Mouse (Mus musculus) limb, embryonic 10.5 days (tissue): ENCODE results near the gene Col25a1. TPM values are rescaled to one million over a fixed set of nuclear protein-coding genes. Genes with fewer than 3 reads are reported as not detected.
A peak's percentile ranks its signal among the peaks of the same experiment; 100 is the strongest.

ENCODE experiments used
- DNase-seq: peaks from one replicate; pipeline ENCODE4 v3.0.0-alpha.2; 2017; ENCODE audit warnings: low spot score
- H3K27ac ChIP-seq: fragments of 300-500 bp; sonication (generic); 2 replicates; pipeline ENCODE4 v1.5.1; 2016; ENCODE audit warnings: mild to moderate bottlenecking
- H3K27me3 ChIP-seq: fragments of 300-500 bp; sonication (generic); 2 replicates; pipeline ENCODE4 v1.6.1; 2016; ENCODE audit warnings: low read depth, mild to moderate bottlenecking; ENCODE audit not compliant: poor library complexity, severe bottlenecking
- H3K36me3 ChIP-seq: fragments of 300-500 bp; sonication (generic); 2 replicates; pipeline ENCODE4 v1.6.1; 2016; ENCODE audit warnings: mild to moderate bottlenecking, moderate library complexity
- H3K4me1 ChIP-seq: fragments of 300-500 bp; sonication (generic); 2 replicates; pipeline ENCODE4 v1.6.1; 2016
- H3K4me3 ChIP-seq: fragments of 300-500 bp; sonication (generic); 2 replicates; pipeline ENCODE4 v1.5.1; 2016; ENCODE audit warnings: mild to moderate bottlenecking, moderate library complexity
- H3K9me3 ChIP-seq: fragments of 300-500 bp; sonication (generic); replicated peaks from 2 replicates; pipeline ENCODE4 v1.6.1; 2016; ENCODE audit warnings: mild to moderate bottlenecking
- WGBS: fragments of 180-500 bp; shearing (Covaris S2); methylation state at CpG from one replicate; pipeline ENCODE4 v1.1.7; 2016; 5-methylcytosine and 5-hydroxymethylcytosine counted together
- polyA plus RNA-seq: library from polyadenylated mRNA; unstranded; fragments of >200 nt; fragmentation: Nextera tagmentation; extraction: Ambion mirVana; gene quantifications from 2 replicates; pipeline ENCODE4 v1.2.1, GENCODE M21; 2016

The Col25a1 gene
- polyA plus RNA-seq, 1 experiment from 2014 or later: 18.3 TPM

DNA sequence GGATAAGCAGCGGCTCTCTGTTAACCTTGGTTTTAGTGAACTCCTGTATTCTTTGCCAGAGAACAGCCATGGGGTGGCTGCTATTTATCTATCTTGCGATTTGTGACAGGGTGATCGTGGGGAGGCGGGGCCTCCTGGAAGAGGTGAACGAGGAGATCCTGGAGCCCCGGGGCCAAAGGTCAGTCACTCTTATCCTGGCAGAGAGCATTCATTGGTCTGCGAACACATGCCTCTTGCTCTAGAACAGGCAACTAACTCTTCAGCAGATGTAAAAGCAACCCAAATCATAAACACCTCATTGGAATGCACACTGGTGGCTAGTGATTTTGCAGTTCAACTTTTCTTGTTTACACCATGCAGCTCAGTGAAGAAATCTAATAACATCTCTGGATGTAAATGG, 417.8 kb downstream of the Col25a1 start:
- peaks cover 14% of the 10 kb centered on the region for H3K4me1 ChIP-seq
- no peak overlapping the region for H3K27ac ChIP-seq
- DNase-seq: no peak
- no peaks in the 10 kb centered on the region for H3K9me3 ChIP-seq
- 75% methylated on average over 7 of the region's 7 CpGs for WGBS
- H3K27me3 ChIP-seq: no peaks in the 10 kb centered on the region
- peaks cover 8% of the 10 kb centered on the region; the same call in 1 of the 2 replicates for H3K36me3 ChIP-seq
- H3K4me3 ChIP-seq: no peak overlapping the region

DNA sequence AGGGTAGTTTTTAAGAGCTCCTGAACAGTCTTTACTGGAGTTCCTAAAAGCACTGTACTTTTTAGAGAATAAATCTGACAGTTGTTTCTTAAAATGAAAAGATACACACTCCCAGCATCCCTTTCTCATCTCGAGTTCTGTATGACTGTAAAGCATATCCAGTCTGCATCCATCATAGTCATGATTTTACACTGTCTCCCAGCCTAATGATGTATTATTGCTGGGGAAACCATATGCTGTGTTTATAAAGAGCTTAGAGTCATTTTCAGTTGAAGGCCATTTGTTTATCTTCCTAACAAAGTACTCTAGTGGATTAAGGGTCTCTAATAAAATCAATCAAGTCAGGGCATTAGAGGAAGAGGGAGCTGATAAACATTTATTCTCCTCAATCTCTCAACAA, 425.0 kb downstream of the Col25a1 start:
- 67% methylated on average over 1 of the region's 1 CpGs for WGBS
- DNase-seq: no peak
- H3K27me3 ChIP-seq: no peaks in the 10 kb centered on the region

DNA sequence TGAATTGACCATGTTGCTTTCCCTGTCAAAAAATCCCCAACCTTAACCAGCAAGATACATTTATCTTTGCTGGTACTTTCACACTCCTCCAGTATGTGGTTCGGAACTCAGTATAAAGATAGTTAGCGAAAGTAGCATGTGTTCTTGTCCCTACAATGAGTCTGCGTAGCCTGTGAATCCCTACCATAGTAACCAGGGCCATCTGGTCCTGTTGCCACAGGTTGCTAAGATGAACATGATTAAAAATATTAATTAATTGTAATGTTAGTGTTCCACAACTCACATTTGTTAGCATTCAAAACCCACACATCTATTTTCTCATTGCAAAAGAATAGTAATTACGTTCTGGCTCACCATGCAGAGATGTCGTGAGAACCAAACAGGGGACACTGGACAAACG, 434.3 kb downstream of the Col25a1 start:
- 95% methylated on average over 6 of the region's 6 CpGs for WGBS

More for the DNA sequence above, 425.0 kb downstream of the Col25a1 start:
- peaks cover 4% of the 10 kb centered on the region; the same call in 1 of the 2 replicates for H3K36me3 ChIP-seq
- H3K9me3 ChIP-seq: no peaks in the 10 kb centered on the region
- no peak overlapping the region for H3K27ac ChIP-seq
- no peak overlapping the region for H3K4me3 ChIP-seq
- no peaks in the 10 kb centered on the region for H3K4me1 ChIP-seq

DNA sequence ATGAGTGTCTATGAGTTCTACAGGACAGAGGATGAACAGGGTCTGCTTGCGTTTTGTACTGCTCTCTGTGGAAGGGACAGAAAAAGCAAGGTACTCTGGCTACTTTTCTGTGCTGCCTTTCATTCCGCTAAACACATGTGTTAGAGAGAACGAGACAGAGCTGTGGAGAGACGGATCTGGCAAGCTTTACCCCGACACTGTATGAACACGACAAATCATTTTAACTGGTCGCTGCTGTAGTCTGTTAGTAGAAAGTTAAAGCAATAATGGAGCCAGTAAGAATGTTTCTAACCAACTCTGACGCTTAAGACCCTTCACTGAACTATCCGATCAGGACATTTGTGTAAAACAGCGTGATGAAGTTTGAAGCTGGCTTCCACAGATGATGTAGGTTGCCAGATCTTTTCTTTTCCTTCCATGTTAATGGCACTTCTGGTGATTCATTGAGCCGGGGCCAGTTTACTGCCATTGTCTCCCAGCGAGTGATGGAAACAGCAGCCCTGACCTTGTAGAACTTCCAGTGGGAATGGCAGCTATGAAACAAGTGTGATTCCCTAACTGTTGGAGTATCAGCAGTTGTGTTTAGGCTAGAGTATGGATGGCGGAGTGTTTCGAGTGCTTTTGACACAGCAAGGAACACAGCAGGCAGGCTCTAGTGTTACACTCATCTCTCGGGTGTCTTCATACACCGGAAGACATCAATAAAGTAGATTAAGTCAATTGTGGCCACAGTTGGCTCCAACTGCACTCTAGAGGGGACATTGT, 437.2 kb downstream of the Col25a1 start:
- Histone ChIP-seq H3K9me3 (no peaks in the 10 kb centered on the region), H3K4me1 (peaks cover 44% of the 10 kb centered on the region), H3K4me3 (no peak overlapping the region), H3K27ac (peak overlapping the region; percentile 71), H3K27me3 (no peaks in the 10 kb centered on the region), H3K36me3 (no peaks in the 10 kb centered on the region)
- no peak for DNase-seq
- WGBS: 76% methylated on average over 16 of the region's 16 CpGs

More for the DNA sequence above, 434.3 kb downstream of the Col25a1 start:
- DNase-seq: no peak
- Histone ChIP-seq H3K27me3 (no peaks in the 10 kb centered on the region), H3K36me3 (no peaks in the 10 kb centered on the region), H3K4me3 (no peak overlapping the region), H3K27ac (no peak overlapping the region), H3K4me1 (peaks cover 38% of the 10 kb centered on the region), H3K9me3 (no peaks in the 10 kb centered on the region)

DNA sequence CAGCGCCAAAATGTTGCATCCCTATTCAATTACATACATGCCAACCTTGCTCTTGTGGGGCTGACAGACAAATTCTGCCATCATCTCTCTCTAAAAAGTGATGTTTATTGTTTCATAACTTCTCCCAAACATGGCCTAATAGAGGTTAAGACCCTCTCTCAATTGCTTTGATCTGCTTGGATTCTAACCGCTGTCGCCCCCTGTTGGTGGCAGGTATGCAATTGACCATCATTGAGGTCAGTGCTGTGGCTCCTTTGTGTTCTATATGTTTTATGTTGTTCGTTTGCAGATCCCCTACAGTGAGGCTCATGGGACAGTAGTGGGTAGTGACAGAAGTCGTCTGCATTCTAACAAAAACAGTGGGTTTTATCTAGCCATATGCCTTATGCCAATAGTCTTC, 441.9 kb downstream of the Col25a1 start:
- no peak overlapping the region for H3K27ac ChIP-seq
- peaks cover 3% of the 10 kb centered on the region; the same call in 1 of the 2 replicates for H3K36me3 ChIP-seq
- no peak for DNase-seq
- peaks cover 4% of the 10 kb centered on the region; the same call in 1 of the 2 replicates for H3K27me3 ChIP-seq
- 70% methylated on average over 5 of the region's 5 CpGs for WGBS
- H3K4me3 ChIP-seq: no peak overlapping the region
- peaks cover 38% of the 10 kb centered on the region for H3K4me1 ChIP-seq
- H3K9me3 ChIP-seq: no peaks in the 10 kb centered on the region

DNA sequence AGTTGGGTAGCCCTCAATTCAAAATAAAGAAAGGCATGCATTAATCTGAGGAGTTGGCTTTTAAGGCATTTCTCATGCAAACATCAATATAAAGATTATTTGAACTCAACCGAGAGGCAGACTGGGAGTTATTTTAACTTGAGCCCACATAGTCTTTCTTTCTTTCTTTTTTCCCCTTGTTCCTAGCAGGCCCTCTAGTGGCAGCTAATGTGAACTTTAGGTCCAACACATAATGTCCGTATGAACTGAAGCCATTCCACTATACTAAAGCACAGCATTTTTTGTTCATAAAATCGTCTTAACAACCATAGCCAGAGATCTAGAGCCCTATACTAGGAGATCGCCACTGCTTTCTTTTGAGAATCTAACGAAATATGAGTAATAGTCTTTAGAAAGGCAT, 443.4 kb downstream of the Col25a1 start:
- peaks cover 4% of the 10 kb centered on the region; the same call in 1 of the 2 replicates for H3K27me3 ChIP-seq
- peaks cover 3% of the 10 kb centered on the region; the same call in 1 of the 2 replicates for H3K36me3 ChIP-seq
- DNase-seq: no peak
- WGBS: 32% methylated on average over 5 of the region's 5 CpGs
- H3K27ac ChIP-seq: no peak overlapping the region
- no peaks in the 10 kb centered on the region for H3K9me3 ChIP-seq
- H3K4me3 ChIP-seq: no peak overlapping the region
- peaks cover 28% of the 10 kb centered on the region for H3K4me1 ChIP-seq

DNA sequence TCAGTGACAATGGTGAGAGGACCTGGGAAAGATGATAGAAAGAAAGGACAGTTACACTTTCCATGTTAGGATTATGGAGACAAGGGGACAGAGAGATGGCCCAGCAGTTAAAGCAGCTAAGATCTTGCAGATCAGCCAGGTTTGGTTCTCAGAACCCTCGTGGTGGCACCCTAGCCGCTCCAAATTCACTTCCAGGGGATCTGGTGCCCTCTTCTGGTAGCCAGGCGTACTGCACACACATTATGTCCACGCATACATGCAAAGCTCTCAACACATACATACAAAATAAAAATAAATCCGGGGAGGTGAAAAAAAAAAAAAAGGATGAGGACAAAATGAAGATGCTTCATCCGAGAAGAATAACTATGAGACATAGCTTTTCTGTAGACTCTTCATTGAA, 445.4 kb downstream of the Col25a1 start:
- Histone ChIP-seq H3K27ac (no peak overlapping the region), H3K4me1 (peaks cover 26% of the 10 kb centered on the region), H3K4me3 (no peak overlapping the region), H3K9me3 (no peaks in the 10 kb centered on the region), H3K27me3 (peaks cover 8% of the 10 kb centered on the region; the same call in 1 of the 2 replicates), H3K36me3 (peaks cover 3% of the 10 kb centered on the region; the same call in 1 of the 2 replicates)
- DNase-seq: peak; percentile 55
- WGBS: 66% methylated on average over 6 of the region's 6 CpGs

DNA sequence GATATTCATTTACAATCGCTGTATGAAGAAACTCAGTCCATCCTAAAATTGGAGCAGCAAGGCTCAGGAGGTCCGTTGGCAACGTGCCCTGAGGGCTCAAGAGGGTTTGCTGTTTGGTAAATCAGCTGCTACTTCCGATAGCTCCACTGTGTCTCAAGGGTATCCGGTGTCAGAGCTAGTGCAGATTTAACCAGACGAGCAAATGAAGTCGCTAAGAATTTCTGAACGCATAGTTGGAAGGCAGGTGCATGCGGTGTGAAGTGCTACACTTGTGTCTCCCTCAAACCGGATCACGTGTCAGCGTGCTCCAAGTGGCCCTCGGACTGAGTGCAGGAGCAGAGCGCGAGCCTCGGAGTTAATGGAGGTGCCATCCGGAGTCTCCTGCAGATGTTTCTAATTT, 448.2 kb downstream of the Col25a1 start:
- DNase-seq: no peak
- Histone ChIP-seq H3K27me3 (peaks cover 8% of the 10 kb centered on the region; the same call in 1 of the 2 replicates), H3K9me3 (no peaks in the 10 kb centered on the region), H3K4me1 (peaks cover 20% of the 10 kb centered on the region), H3K4me3 (no peak overlapping the region), H3K36me3 (peaks cover 3% of the 10 kb centered on the region; the same call in 1 of the 2 replicates), H3K27ac (0 out of 2 replicates have a peak overlapping the region, but pooled peaks have one; percentile 21)
- 56% methylated on average over 17 of the region's 17 CpGs for WGBS

DNA sequence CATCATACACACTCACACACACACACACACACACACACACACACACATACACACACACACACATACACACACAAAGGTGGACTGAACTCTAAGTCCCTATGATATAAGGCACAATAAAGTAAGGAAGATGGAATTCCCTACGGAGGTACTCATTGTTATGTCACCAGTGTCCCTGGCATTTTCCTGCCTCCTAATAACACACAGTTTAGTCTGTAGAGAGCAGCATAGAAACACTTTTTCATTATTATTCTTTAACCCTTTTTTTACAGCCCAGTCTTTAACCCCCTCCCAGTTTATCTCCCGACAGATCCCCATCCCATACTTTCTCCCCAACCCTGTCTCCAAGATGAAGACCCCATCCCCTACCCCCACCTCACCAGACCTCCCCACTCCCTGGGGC, 450.3 kb downstream of the Col25a1 start:
- H3K9me3 ChIP-seq: no peaks in the 10 kb centered on the region
- DNase-seq: no peak
- H3K36me3 ChIP-seq: peaks cover 2% of the 10 kb centered on the region; the same call in 1 of the 2 replicates
- WGBS: 86% methylated on average over 2 of the region's 2 CpGs
- H3K27me3 ChIP-seq: peaks cover 4% of the 10 kb centered on the region; the same call in 1 of the 2 replicates
- H3K4me3 ChIP-seq: no peak overlapping the region
- peaks cover 20% of the 10 kb centered on the region for H3K4me1 ChIP-seq
- H3K27ac ChIP-seq: no peak overlapping the region

DNA sequence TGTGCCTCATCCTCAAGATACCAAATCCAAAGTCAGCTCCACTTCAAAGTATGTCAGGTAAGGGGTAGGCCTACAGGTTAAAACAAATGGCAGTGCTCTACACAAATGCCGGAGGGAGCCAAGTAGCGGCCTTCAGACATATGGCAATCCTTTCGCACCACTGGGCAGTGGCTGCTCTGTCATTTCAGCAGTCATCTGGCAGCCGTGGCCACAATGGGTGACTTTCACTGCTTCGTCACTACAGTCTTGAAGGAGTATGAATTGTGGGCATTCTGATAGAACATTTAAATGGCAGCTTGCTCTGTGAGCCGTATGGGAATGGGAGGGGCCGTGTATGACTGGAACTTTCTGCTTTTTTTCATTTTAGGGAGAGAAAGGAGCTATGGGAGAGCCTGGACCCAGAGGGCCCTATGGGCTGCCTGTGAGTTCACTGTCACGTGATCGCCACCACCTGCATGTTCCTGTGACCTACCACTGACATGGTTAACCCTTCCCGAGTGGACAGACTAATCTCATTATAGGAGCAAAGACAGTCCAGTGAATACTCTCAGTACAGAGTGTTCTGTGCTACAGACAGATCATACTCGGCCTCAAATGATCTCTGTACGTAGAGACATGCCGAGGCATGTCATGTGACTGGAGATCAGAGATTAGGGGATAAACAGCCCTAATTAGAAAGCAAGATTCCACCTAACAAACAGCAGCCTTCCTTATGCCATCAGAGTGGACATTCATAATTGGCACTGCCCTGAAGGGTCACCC, 451.8 kb downstream of the Col25a1 start:
- no peaks in the 10 kb centered on the region for H3K9me3 ChIP-seq
- no peak overlapping the region for H3K27ac ChIP-seq
- H3K27me3 ChIP-seq: peaks cover 4% of the 10 kb centered on the region; the same call in 1 of the 2 replicates
- no peak for DNase-seq
- H3K4me1 ChIP-seq: peaks cover 20% of the 10 kb centered on the region
- 87% methylated on average over 13 of the region's 13 CpGs for WGBS
- H3K36me3 ChIP-seq: no peaks in the 10 kb centered on the region
- no peak overlapping the region for H3K4me3 ChIP-seq

DNA sequence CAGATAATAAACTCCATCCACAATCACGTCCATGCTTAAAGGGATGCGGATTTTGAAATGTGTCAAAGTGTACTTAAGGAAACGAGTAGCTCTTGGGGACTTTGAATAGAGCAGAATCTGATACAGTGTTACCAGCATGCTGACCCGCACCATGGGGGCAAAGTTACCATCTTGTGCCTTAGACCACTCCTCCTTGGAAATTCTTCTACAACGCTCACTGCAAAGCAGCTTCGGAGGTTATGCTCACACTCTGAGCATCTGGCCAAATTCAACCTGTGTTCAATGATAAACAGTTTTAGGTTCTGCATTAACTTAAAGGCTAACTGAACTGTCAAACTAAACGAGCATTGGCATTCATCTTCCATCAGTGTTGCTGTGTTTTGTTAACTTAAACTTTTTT, 452.7 kb downstream of the Col25a1 start:
- 83% methylated on average over 7 of the region's 7 CpGs for WGBS

DNA sequence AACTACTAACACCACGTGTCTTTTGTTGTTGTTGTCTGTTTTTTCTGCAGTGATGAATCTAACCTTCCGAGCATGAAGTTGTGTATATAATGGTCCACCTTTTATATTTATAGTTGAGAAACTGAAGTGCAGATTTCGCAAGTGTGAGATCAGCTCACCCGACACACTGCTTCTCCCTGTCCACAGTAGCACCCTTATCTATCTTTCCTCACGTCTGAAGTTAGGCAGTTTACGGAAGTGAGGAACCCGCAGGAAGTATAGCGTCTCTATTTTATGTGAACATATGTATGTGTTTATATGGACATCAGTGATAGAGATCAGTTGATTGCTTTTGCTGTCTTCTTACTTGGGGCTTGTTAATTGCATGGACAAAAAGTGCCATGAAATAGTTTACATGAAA, 463.7 kb downstream of the Col25a1 start:
- Histone ChIP-seq H3K4me3 (no peak overlapping the region), H3K27ac (no peak overlapping the region), H3K9me3 (no peaks in the 10 kb centered on the region), H3K36me3 (no peaks in the 10 kb centered on the region), H3K4me1 (peaks cover 3% of the 10 kb centered on the region; the same call in 1 of the 2 replicates), H3K27me3 (no peaks in the 10 kb centered on the region)
- 92% methylated on average over 8 of the region's 8 CpGs for WGBS
- no peak for DNase-seq

More for the DNA sequence above, 452.7 kb downstream of the Col25a1 start:
- Histone ChIP-seq H3K4me3 (no peak overlapping the region), H3K4me1 (peaks cover 22% of the 10 kb centered on the region), H3K9me3 (no peaks in the 10 kb centered on the region), H3K27ac (no peak overlapping the region), H3K27me3 (peaks cover 4% of the 10 kb centered on the region; the same call in 1 of the 2 replicates), H3K36me3 (no peaks in the 10 kb centered on the region)
- DNase-seq: no peak

DNA sequence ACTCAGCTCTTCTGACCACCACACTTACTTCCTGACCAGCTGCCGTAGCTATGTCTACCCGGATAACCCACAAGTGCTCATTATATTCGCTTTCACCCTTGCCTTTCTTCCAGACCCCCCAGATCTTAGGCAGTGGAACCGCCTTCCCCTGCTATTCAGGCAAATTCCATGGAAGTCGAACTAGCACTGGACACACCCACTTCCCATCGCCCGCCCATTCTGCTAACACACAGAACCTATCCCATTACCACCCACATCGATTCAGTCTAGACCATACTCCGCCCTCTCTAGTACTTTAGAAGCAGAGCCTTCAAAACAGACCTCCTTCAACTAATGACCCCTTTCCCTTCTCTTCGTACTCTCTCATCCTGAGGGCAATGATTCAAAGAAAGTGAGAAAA, 470.2 kb downstream of the Col25a1 start:
- Histone ChIP-seq H3K27me3 (no peaks in the 10 kb centered on the region), H3K4me1 (peaks cover 3% of the 10 kb centered on the region; the same call in 1 of the 2 replicates), H3K9me3 (0 out of 2 replicates have a peak, but pooled peaks cover 2% of the 10 kb centered on the region), H3K27ac (no peak overlapping the region), H3K4me3 (no peak overlapping the region), H3K36me3 (no peaks in the 10 kb centered on the region)
- DNase-seq: no peak
- WGBS: 84% methylated on average over 10 of the region's 10 CpGs
